Mouse (Mus musculus) thymus, postnatal 0 days (tissue): ENCODE measurements around the gene Krtap22-2. TPM values are rescaled to one million over a fixed set of nuclear protein-coding genes. Genes with fewer than 3 reads are reported as not detected.
"Not testable (repeated sequence)": the region's sequence is repeated elsewhere in the genome, so short reads cannot be mapped to it uniquely, and the experiment has no call there.

ENCODE experiments used
- DNase-seq: peaks from one replicate; pipeline ENCODE4 v3.0.0-alpha.2; 2015; ENCODE audit warnings: low spot score
- polyA plus RNA-seq: library from polyadenylated mRNA; unstranded; fragments of >200 nt; fragmentation: Nextera tagmentation; extraction: Ambion mirVana; gene quantifications from 2 replicates; pipeline ENCODE4 v1.2.1, GENCODE M21; 2015

Krtap22-2 gene
- polyA plus RNA-seq, result not detected in 2 replicates

DNA sequence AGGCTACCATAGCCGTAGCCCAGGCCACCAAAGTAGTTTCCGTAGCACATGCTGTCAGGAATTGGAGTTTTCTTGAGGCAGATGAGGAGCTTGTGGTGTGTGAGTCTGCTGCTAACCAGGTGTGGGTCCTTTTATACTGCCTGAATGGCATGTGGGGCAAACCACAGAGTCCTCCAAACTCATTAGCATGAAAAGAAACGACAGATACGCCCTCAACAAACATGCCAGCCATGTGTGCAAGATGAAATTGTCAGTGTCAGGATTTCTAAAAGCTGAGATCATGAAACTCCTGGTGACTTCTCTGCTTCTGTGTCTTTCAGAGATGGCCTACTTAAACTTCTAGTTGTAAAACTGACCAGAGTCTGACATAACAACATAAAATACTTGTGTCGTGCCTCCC lies at the start of gene Krtap22-2:
Gene Krtap22-2 (minus strand): TSS at position 101 of the 400 bp plus-strand sequence.
- DNase-seq, result no peak

- no peak for DNase-seq
These were observed 37.2 kb upstream of the Krtap22-2 start, which contains the start of gene Krtap6-5 for GRCm38 (mm10) chr16:89047783-89048182. Gene Krtap6-5 (minus strand): TSS chr16:89047883.

- DNase-seq, result not testable (repeated sequence)
These were observed 30.8 kb upstream of the Krtap22-2 start, which contains the start of gene Gm10228 for GRCm38 (mm10) chr16:89041372-89041771. Gene Gm10228 (minus strand): TSS chr16:89041472.

- DNase-seq, result not testable (repeated sequence)
These were observed 20.8 kb upstream of the Krtap22-2 start, which contains the start of gene Krtap6-1 for GRCm38 (mm10) chr16:89031399-89031798. Gene Krtap6-1 (plus strand): TSS chr16:89031699.

- not testable (repeated sequence) for DNase-seq
These were observed 4.4 kb upstream of the Krtap22-2 start, which contains the start of gene Gm10229 for GRCm38 (mm10) chr16:89014984-89015383. Gene Gm10229 (plus strand): TSS chr16:89015284.

DNA sequence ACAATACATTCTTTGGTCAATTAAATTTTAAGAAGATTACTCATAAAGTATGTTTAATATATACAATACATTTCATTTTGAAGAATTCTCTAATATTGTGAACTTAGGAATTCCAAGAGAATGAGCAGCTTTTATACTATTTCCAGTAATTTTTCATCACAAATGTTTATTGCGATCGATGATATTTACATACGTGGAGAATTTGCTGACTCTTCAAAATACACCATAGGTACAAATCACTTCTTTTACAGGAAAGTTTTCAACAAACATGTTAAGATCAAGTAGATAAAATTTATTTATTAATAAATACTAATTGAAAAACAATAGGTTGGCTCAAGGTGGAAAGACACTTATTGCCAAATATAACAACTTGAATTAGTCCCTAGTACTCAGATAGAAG lies 3.4 kb upstream of the Krtap22-2 start:
- no peak for DNase-seq

DNA sequence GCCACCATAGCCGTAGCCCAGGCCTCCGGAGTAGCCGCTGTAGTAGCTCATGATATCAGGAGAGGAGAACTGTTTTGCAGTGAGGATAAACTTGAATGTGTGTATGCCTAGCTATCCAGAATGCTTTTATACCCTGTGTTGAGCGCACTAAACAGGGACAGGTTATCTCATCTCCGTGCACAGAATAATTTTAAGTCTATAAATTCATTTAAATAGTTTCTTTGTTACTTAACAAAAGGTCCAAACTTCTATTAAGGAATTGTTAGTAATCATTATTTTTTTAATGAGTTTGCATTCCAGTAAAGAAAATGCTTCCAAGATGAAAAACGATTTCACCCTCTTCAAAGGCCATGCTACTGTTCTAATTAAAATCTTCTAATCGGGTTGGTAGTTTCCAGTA lies 47.8 kb downstream of the Krtap22-2 start, which contains the start of gene Krtap16-3:
Gene Krtap16-3 (minus strand): TSS at position 101 of the 400 bp plus-strand sequence.
- no peak for DNase-seq

Other genes with a start within 250 kb of the Krtap22-2 start
- gene 2310057N15Rik, start 236.6 kb downstream of the Krtap22-2 start, polyA plus RNA-seq, result not detected in 2 replicates
- not detected in 2 replicates for gene Gm5965, start 232.9 kb downstream of the Krtap22-2 start, polyA plus RNA-seq
- gene Gm20741, start 198.5 kb downstream of the Krtap22-2 start, polyA plus RNA-seq, result not detected in 2 replicates
- gene Krtap15, start 190.5 kb downstream of the Krtap22-2 start, polyA plus RNA-seq, result not detected in 2 replicates
- not detected in 2 replicates for gene Krtap14, start 184.6 kb downstream of the Krtap22-2 start, polyA plus RNA-seq
- not detected in 2 replicates for gene Krtap19-1, start 141.3 kb downstream of the Krtap22-2 start, polyA plus RNA-seq
- not detected in 2 replicates for gene Krtap19-2, start 136.5 kb downstream of the Krtap22-2 start, polyA plus RNA-seq
- gene Krtap19-3, start 132.7 kb downstream of the Krtap22-2 start, polyA plus RNA-seq, result not detected in 2 replicates
- not detected in 2 replicates for gene Krtap19-4, start 125.7 kb downstream of the Krtap22-2 start, polyA plus RNA-seq
- gene Krtap19-5, start 114.3 kb downstream of the Krtap22-2 start, polyA plus RNA-seq, result not detected in 2 replicates
- gene Krtap19-9b, start 78.5 kb downstream of the Krtap22-2 start, polyA plus RNA-seq, result not detected in 2 replicates
- not detected in 2 replicates for gene Krtap16-3, start 47.9 kb downstream of the Krtap22-2 start, polyA plus RNA-seq
- not detected in 2 replicates for gene Gm10229, start 4.5 kb upstream of the Krtap22-2 start, polyA plus RNA-seq
- not detected in 2 replicates for gene Krtap6-1, start 20.9 kb upstream of the Krtap22-2 start, polyA plus RNA-seq
- not detected in 2 replicates for gene Gm10228, start 30.7 kb upstream of the Krtap22-2 start, polyA plus RNA-seq
- gene Krtap6-5, start 37.1 kb upstream of the Krtap22-2 start, polyA plus RNA-seq, result not detected in 2 replicates
- gene 1110025L11Rik, start 53.2 kb upstream of the Krtap22-2 start, polyA plus RNA-seq, result not detected in 2 replicates
- not detected in 2 replicates for gene Krtap6-3, start 73.3 kb upstream of the Krtap22-2 start, polyA plus RNA-seq
- not detected in 2 replicates for gene Gm6358, start 130.1 kb upstream of the Krtap22-2 start, polyA plus RNA-seq
- gene Gm10061, start 140.3 kb upstream of the Krtap22-2 start, polyA plus RNA-seq, result not detected in 2 replicates
- not detected in 2 replicates for gene Gm9789, start 147.2 kb upstream of the Krtap22-2 start, polyA plus RNA-seq
- not detected in 2 replicates for gene Gm7735, start 158.7 kb upstream of the Krtap22-2 start, polyA plus RNA-seq
- not detected in 2 replicates for gene 1110057P08Rik, start 164.0 kb upstream of the Krtap22-2 start, polyA plus RNA-seq
- not detected in 2 replicates for gene Krtap20-2, start 195.1 kb upstream of the Krtap22-2 start, polyA plus RNA-seq